Mouse (Mus musculus): ENCODE results near the gene H2-Q4. TPM values are rescaled to one million over a fixed set of nuclear protein-coding genes. Genes with fewer than 3 reads are reported as not detected.
"Not testable (repeated sequence)": the region's sequence is repeated elsewhere in the genome, so short reads cannot be mapped to it uniquely, and the experiment has no call there.

The H2-Q4 gene
- polyA plus RNA-seq, 1 experiment from 2014 or later, result 0.73 TPM

- not testable (repeated sequence) for H3K9ac ChIP-seq (replicated peaks); H3K36me3 ChIP-seq; H3K4me1 ChIP-seq; H3K9me3 ChIP-seq; H3K4me2 ChIP-seq (replicated peaks); H3K27ac ChIP-seq (replicated peaks); ATAC-seq (replicated peaks); H3K4me3 ChIP-seq
- WGBS, result 92% methylated on average over 5 of the region's 5 CpGs
- H3K27me3 ChIP-seq, result peaks cover 12% of the 10 kb centered on the region
Measured at GRCm38 (mm10) chr17:35422360-35422759, 42.9 kb downstream of the H2-Q4 start.

- not testable (repeated sequence) for H3K4me2 ChIP-seq (replicated peaks); H3K4me1 ChIP-seq; H3K9ac ChIP-seq (replicated peaks); H3K27ac ChIP-seq (replicated peaks); H3K9me3 ChIP-seq; H3K36me3 ChIP-seq; H3K4me3 ChIP-seq; ATAC-seq (replicated peaks)
- WGBS, result 77% methylated on average over 3 of the region's 3 CpGs
- peaks cover 12% of the 10 kb centered on the region for H3K27me3 ChIP-seq
Measured at GRCm38 (mm10) chr17:35423131-35423810, 43.9 kb downstream of the H2-Q4 start.

GRCm38 (mm10) chr17:35424106-35424505, 44.7 kb downstream of the H2-Q4 start:
- not testable (repeated sequence) for H3K4me2 ChIP-seq (replicated peaks); H3K4me3 ChIP-seq; H3K9ac ChIP-seq (replicated peaks); ATAC-seq (replicated peaks); H3K4me1 ChIP-seq; H3K27ac ChIP-seq (replicated peaks); H3K9me3 ChIP-seq; H3K36me3 ChIP-seq
- 90% methylated on average over 3 of the region's 3 CpGs for WGBS
- H3K27me3 ChIP-seq, result peaks cover 15% of the 10 kb centered on the region

GRCm38 (mm10) chr17:35424624-35425416, 45.4 kb downstream of the H2-Q4 start, which contains the start of gene H2-Q6:
H2-Q6 (plus strand) TSS chr17:35424850.
- peaks cover 16% of the 10 kb centered on the region for H3K27me3 ChIP-seq
- H3K9ac ChIP-seq (replicated peaks), result peak within 1 kb of the TSS; percentile 1; the same call in 1 of the 2 replicates
- not testable (repeated sequence) for H3K27ac ChIP-seq (replicated peaks); H3K36me3 ChIP-seq; H3K4me1 ChIP-seq; H3K9me3 ChIP-seq
- peak; percentile 57 for ATAC-seq (replicated peaks)
- peak within 1 kb of the TSS; percentile 57 for H3K4me2 ChIP-seq (replicated peaks)
- peak within 1 kb of the TSS; percentile 35 for H3K4me3 ChIP-seq
- WGBS, result under 1% methylated on average over 50 of the region's 66 CpGs

GRCm38 (mm10) chr17:35425474-35425873, 46.1 kb downstream of the H2-Q4 start:
- Histone ChIP-seq H3K4me3 (peak overlapping the region; percentile 35; the same call in 1 of the 2 replicates), H3K27me3 (peaks cover 16% of the 10 kb centered on the region), H3K4me2 (replicated peaks) (peak overlapping the region; percentile 57)
- not testable (repeated sequence) for H3K36me3 ChIP-seq; H3K9ac ChIP-seq (replicated peaks); H3K27ac ChIP-seq (replicated peaks); ATAC-seq (replicated peaks); H3K9me3 ChIP-seq; H3K4me1 ChIP-seq
- 15% methylated on average over 28 of the region's 28 CpGs for whole genome bisulfite sequencing

- H3K4me3 ChIP-seq; H3K9me3 ChIP-seq; ATAC-seq (replicated peaks); H3K36me3 ChIP-seq; H3K4me1 ChIP-seq; H3K9ac ChIP-seq (replicated peaks); H3K27ac ChIP-seq (replicated peaks); H3K4me2 ChIP-seq (replicated peaks): not testable (repeated sequence)
- 86% methylated on average over 6 of the region's 6 CpGs for WGBS
- H3K27me3 ChIP-seq, result peaks cover 16% of the 10 kb centered on the region
Measured at GRCm38 (mm10) chr17:35428883-35429282, 49.5 kb downstream of the H2-Q4 start.

- not testable (repeated sequence) for H3K27ac ChIP-seq (replicated peaks); H3K27me3 ChIP-seq; H3K4me2 ChIP-seq (replicated peaks); H3K4me1 ChIP-seq; ATAC-seq (replicated peaks); H3K36me3 ChIP-seq; H3K4me3 ChIP-seq; H3K9me3 ChIP-seq; H3K9ac ChIP-seq (replicated peaks)
- 88% methylated on average over 6 of the region's 6 CpGs for WGBS
Measured at GRCm38 (mm10) chr17:35430671-35431070, 51.3 kb downstream of the H2-Q4 start.

GRCm38 (mm10) chr17:35432167-35432566, 52.8 kb downstream of the H2-Q4 start:
- not testable (repeated sequence) for ATAC-seq (replicated peaks)

GRCm38 (mm10) chr17:35434836-35435235, 55.4 kb downstream of the H2-Q4 start:
- not testable (repeated sequence) for ATAC-seq (replicated peaks); H3K36me3 ChIP-seq; H3K4me3 ChIP-seq; H3K27me3 ChIP-seq; H3K27ac ChIP-seq (replicated peaks); H3K4me1 ChIP-seq; H3K4me2 ChIP-seq (replicated peaks); H3K9ac ChIP-seq (replicated peaks); H3K9me3 ChIP-seq
- WGBS, result 7% methylated on average over 8 of the region's 8 CpGs

More at GRCm38 (mm10) chr17:35432167-35432566, 52.8 kb downstream of the H2-Q4 start:
- not testable (repeated sequence) for H3K27ac ChIP-seq (replicated peaks); H3K4me2 ChIP-seq (replicated peaks); H3K27me3 ChIP-seq; H3K4me3 ChIP-seq; H3K36me3 ChIP-seq; H3K9ac ChIP-seq (replicated peaks); H3K9me3 ChIP-seq; H3K4me1 ChIP-seq
- WGBS, result 93% methylated on average over 3 of the region's 3 CpGs

Other genes starting within 250 kb of the H2-Q4 start
- gene Apom, start 247.6 kb upstream of the H2-Q4 start, polyA plus RNA-seq (2015; fragmentation: Nextera tagmentation; extraction: Ambion mirVana), result 0.28 and 0.31 TPM in 2 replicates
- 92.3 and 93.8 TPM in 2 replicates for gene Bag6, start 244.4 kb upstream of the H2-Q4 start, polyA plus RNA-seq (2015; fragmentation: Nextera tagmentation; extraction: Ambion mirVana)
- gene Prrc2a, start 214.7 kb upstream of the H2-Q4 start, polyA plus RNA-seq (2015; fragmentation: Nextera tagmentation; extraction: Ambion mirVana), result 185 and 208 TPM in 2 replicates
- 5.7 and 7.8 TPM in 2 replicates for gene Aif1, start 203.5 kb upstream of the H2-Q4 start, polyA plus RNA-seq (2015; fragmentation: Nextera tagmentation; extraction: Ambion mirVana)
- gene Lst1, start 191.2 kb upstream of the H2-Q4 start, polyA plus RNA-seq (2015; fragmentation: Nextera tagmentation; extraction: Ambion mirVana), result 6.2 and 6.8 TPM in 2 replicates
- 0.25 and 0.70 TPM in 2 replicates for gene Ltb, start 185.2 kb upstream of the H2-Q4 start, polyA plus RNA-seq (2015; fragmentation: Nextera tagmentation; extraction: Ambion mirVana)
- not detected in 2 replicates for gene Tnf, start 177.6 kb upstream of the H2-Q4 start, polyA plus RNA-seq (2015; fragmentation: Nextera tagmentation; extraction: Ambion mirVana)
- gene Lta, start 174.3 kb upstream of the H2-Q4 start, polyA plus RNA-seq (2015; fragmentation: Nextera tagmentation; extraction: Ambion mirVana), result 0.36 TPM in 1 of 2 replicates, not detected in the other
- 0.61 and 1.1 TPM in 2 replicates for gene Gm16181, start 158.8 kb upstream of the H2-Q4 start, polyA plus RNA-seq (2015; fragmentation: Nextera tagmentation; extraction: Ambion mirVana)
- 38.2 and 41.5 TPM in 2 replicates for gene Atp6v1g2, start 146.0 kb upstream of the H2-Q4 start, polyA plus RNA-seq (2015; fragmentation: Nextera tagmentation; extraction: Ambion mirVana)
- 11.7 and 12.3 TPM in 2 replicates for gene Nfkbil1, start 143.8 kb upstream of the H2-Q4 start, polyA plus RNA-seq (2015; fragmentation: Nextera tagmentation; extraction: Ambion mirVana)
- gene Ddx39b, start 137.9 kb upstream of the H2-Q4 start, polyA plus RNA-seq (2015; fragmentation: Nextera tagmentation; extraction: Ambion mirVana), result 478 and 488 TPM in 2 replicates
- gene H2-D1, start 116.9 kb upstream of the H2-Q4 start, polyA plus RNA-seq (2015; fragmentation: Nextera tagmentation; extraction: Ambion mirVana), result 48.1 and 50.1 TPM in 2 replicates
- gene H2-Q1, start 59.2 kb upstream of the H2-Q4 start, polyA plus RNA-seq (2015; fragmentation: Nextera tagmentation; extraction: Ambion mirVana), result 0.27 and 0.32 TPM in 2 replicates
- gene H2-Q2, start 37.4 kb upstream of the H2-Q4 start, polyA plus RNA-seq (2015; fragmentation: Nextera tagmentation; extraction: Ambion mirVana), result 1.1 and 1.2 TPM in 2 replicates
- gene H2-Q6, start 45.2 kb downstream of the H2-Q4 start, polyA plus RNA-seq (2015; fragmentation: Nextera tagmentation; extraction: Ambion mirVana), result 0.33 and 0.53 TPM in 2 replicates
- 1.2 and 1.3 TPM in 2 replicates for gene H2-Q7, start 59.5 kb downstream of the H2-Q4 start, polyA plus RNA-seq (2015; fragmentation: Nextera tagmentation; extraction: Ambion mirVana)
- gene H2-Q10, start 90.5 kb downstream of the H2-Q4 start, polyA plus RNA-seq (2015; fragmentation: Nextera tagmentation; extraction: Ambion mirVana), result 0.11 and 0.83 TPM in 2 replicates
- gene Pou5f1, start 126.4 kb downstream of the H2-Q4 start, polyA plus RNA-seq (2015; fragmentation: Nextera tagmentation; extraction: Ambion mirVana), result not detected in 2 replicates
- 33.6 and 36.9 TPM in 2 replicates for gene Tcf19, start 137.2 kb downstream of the H2-Q4 start, polyA plus RNA-seq (2015; fragmentation: Nextera tagmentation; extraction: Ambion mirVana)
- 9.5 and 10.6 TPM in 2 replicates for gene Cchcr1, start 137.5 kb downstream of the H2-Q4 start, polyA plus RNA-seq (2015; fragmentation: Nextera tagmentation; extraction: Ambion mirVana)
- 1.2 and 1.5 TPM in 2 replicates for gene Psors1c2, start 153.6 kb downstream of the H2-Q4 start, polyA plus RNA-seq (2015; fragmentation: Nextera tagmentation; extraction: Ambion mirVana)
- 0.06 and 0.11 TPM in 2 replicates for gene Cdsn, start 172.5 kb downstream of the H2-Q4 start, polyA plus RNA-seq (2015; fragmentation: Nextera tagmentation; extraction: Ambion mirVana)
- not detected in 2 replicates for gene 2300002M23Rik, start 187.8 kb downstream of the H2-Q4 start, polyA plus RNA-seq (2015; fragmentation: Nextera tagmentation; extraction: Ambion mirVana)
- gene Sfta2, start 221.9 kb downstream of the H2-Q4 start, polyA plus RNA-seq (2015; fragmentation: Nextera tagmentation; extraction: Ambion mirVana), result not detected in 2 replicates
- gene Gm9573, start 247.0 kb downstream of the H2-Q4 start, polyA plus RNA-seq (2015; fragmentation: Nextera tagmentation; extraction: Ambion mirVana), result not detected in 2 replicates

Data from forebrain, embryonic 15.5 days (tissue).